Mouse (Mus musculus): ENCODE results near the gene Irs3. TPM values are rescaled to one million over a fixed set of nuclear protein-coding genes. Genes with fewer than 3 reads are reported as not detected.

Irs3 gene
- polyA plus RNA-seq, 1 experiment from 2014 or later = 0.09 TPM

Other genes with a start within 250 kb of the Irs3 start
- 0.05 and 0.15 TPM in 2 replicates for gene Zan, start 168.7 kb downstream of the Irs3 start, polyA plus RNA-seq (2015; fragmentation: Nextera tagmentation; extraction: Ambion mirVana)
- gene Pop7, start 143.2 kb downstream of the Irs3 start, polyA plus RNA-seq (2015; fragmentation: Nextera tagmentation; extraction: Ambion mirVana) = 66.8 and 74.7 TPM in 2 replicates
- gene Gigyf1, start 127.2 kb downstream of the Irs3 start, polyA plus RNA-seq (2015; fragmentation: Nextera tagmentation; extraction: Ambion mirVana) = 16.5 and 20.2 TPM in 2 replicates
- not detected in 2 replicates for gene Epo, start 112.5 kb downstream of the Irs3 start, polyA plus RNA-seq (2015; fragmentation: Nextera tagmentation; extraction: Ambion mirVana)
- 498 and 517 TPM in 2 replicates for gene Gnb2, start 112.2 kb downstream of the Irs3 start, polyA plus RNA-seq (2015; fragmentation: Nextera tagmentation; extraction: Ambion mirVana)
- 254 and 298 TPM in 2 replicates for gene Actl6b, start 92.2 kb downstream of the Irs3 start, polyA plus RNA-seq (2015; fragmentation: Nextera tagmentation; extraction: Ambion mirVana)
- 2.3 and 3.1 TPM in 2 replicates for gene Tfr2, start 75.9 kb downstream of the Irs3 start, polyA plus RNA-seq (2015; fragmentation: Nextera tagmentation; extraction: Ambion mirVana)
- 43.5 and 43.7 TPM in 2 replicates for gene Mospd3, start 44.7 kb downstream of the Irs3 start, polyA plus RNA-seq (2015; fragmentation: Nextera tagmentation; extraction: Ambion mirVana)
- 10.6 and 18.3 TPM in 2 replicates for gene Pcolce, start 31.9 kb downstream of the Irs3 start, polyA plus RNA-seq (2015; fragmentation: Nextera tagmentation; extraction: Ambion mirVana)
- gene Fbxo24, start 16.7 kb downstream of the Irs3 start, polyA plus RNA-seq (2015; fragmentation: Nextera tagmentation; extraction: Ambion mirVana) = 0.23 and 0.25 TPM in 2 replicates
- 19.1 and 19.3 TPM in 2 replicates for gene Lrch4, start 16.6 kb downstream of the Irs3 start, polyA plus RNA-seq (2015; fragmentation: Nextera tagmentation; extraction: Ambion mirVana)
- 5.1 and 8.7 TPM in 2 replicates for gene Gm20605, start 16.5 kb downstream of the Irs3 start, polyA plus RNA-seq (2015; fragmentation: Nextera tagmentation; extraction: Ambion mirVana)
- gene Sap25, start 4.4 kb downstream of the Irs3 start, polyA plus RNA-seq (2015; fragmentation: Nextera tagmentation; extraction: Ambion mirVana) = 5.2 and 10.4 TPM in 2 replicates
- gene Agfg2, start 39.0 kb upstream of the Irs3 start, polyA plus RNA-seq (2015; fragmentation: Nextera tagmentation; extraction: Ambion mirVana) = 19.4 and 21.2 TPM in 2 replicates
- 52.3 and 59.8 TPM in 2 replicates for gene Nyap1, start 95.9 kb upstream of the Irs3 start, polyA plus RNA-seq (2015; fragmentation: Nextera tagmentation; extraction: Ambion mirVana)
- gene Tsc22d4, start 100.0 kb upstream of the Irs3 start, polyA plus RNA-seq (2015; fragmentation: Nextera tagmentation; extraction: Ambion mirVana) = 69.1 and 72.2 TPM in 2 replicates
- gene Ppp1r35, start 133.1 kb upstream of the Irs3 start, polyA plus RNA-seq (2015; fragmentation: Nextera tagmentation; extraction: Ambion mirVana) = 28.7 and 34.4 TPM in 2 replicates
- 10.2 and 11.9 TPM in 2 replicates for gene Mepce, start 141.9 kb upstream of the Irs3 start, polyA plus RNA-seq (2015; fragmentation: Nextera tagmentation; extraction: Ambion mirVana)
- 11.1 and 11.2 TPM in 2 replicates for gene Zcwpw1, start 142.1 kb upstream of the Irs3 start, polyA plus RNA-seq (2015; fragmentation: Nextera tagmentation; extraction: Ambion mirVana)
- gene Pilra, start 190.6 kb upstream of the Irs3 start, polyA plus RNA-seq (2015; fragmentation: Nextera tagmentation; extraction: Ambion mirVana) = not detected in 2 replicates
- gene Pilrb1, start 212.4 kb upstream of the Irs3 start, polyA plus RNA-seq (2015; fragmentation: Nextera tagmentation; extraction: Ambion mirVana) = not detected in 2 replicates
- gene Pilrb2, start 226.1 kb upstream of the Irs3 start, polyA plus RNA-seq (2015; fragmentation: Nextera tagmentation; extraction: Ambion mirVana) = not detected in 2 replicates